Mouse (Mus musculus) cerebellum, postnatal 25 days (tissue): Measurements from ENCODE around the gene Hgf.

Source experiments
- DNase-seq, 2 experiments: peaks; one replicate each; pipeline ENCODE4 v3.0.0; 2021; ENCODE audit warnings: mixed read lengths in 2 of 2

Gene Hgf

DNA sequence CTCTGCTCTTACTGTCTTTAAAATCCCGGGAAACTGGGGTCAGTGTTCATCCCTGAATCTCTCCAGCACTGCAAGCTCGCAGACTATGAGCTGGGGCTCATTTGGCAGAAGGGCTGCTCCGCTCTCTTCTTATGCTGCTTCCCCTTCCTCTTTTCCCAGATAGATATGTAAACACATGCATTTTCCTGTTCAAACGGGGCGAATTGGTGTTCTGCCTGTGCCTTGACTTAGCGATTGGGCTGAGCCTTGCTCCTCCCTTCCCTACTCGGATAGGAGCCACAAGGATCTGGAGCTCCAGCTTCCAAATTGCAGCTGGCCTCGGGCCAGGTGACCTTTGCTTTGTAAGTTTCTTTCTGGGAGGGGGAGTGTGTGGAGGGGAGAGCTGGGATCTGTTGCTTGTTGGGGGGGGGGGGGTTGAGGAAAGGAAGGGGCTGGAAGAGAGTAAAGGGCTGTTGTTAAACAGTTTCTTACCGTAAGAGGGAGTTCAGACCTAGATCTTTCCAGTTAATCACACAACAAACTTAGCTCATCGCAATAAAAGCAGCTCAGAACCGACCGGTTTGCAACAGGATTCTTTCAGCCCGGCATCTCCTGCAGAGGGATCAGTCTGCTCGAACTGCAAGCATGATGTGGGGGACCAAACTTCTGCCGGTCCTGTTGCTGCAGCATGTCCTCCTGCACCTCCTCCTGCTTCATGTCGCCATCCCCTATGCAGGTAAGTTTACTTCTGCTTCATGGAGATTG lies at the start of gene Hgf:
Gene Hgf (plus strand): TSS at position 192 of the 744 bp plus-strand sequence.
- peak; percentile 9 to 26 for DNase-seq

DNA sequence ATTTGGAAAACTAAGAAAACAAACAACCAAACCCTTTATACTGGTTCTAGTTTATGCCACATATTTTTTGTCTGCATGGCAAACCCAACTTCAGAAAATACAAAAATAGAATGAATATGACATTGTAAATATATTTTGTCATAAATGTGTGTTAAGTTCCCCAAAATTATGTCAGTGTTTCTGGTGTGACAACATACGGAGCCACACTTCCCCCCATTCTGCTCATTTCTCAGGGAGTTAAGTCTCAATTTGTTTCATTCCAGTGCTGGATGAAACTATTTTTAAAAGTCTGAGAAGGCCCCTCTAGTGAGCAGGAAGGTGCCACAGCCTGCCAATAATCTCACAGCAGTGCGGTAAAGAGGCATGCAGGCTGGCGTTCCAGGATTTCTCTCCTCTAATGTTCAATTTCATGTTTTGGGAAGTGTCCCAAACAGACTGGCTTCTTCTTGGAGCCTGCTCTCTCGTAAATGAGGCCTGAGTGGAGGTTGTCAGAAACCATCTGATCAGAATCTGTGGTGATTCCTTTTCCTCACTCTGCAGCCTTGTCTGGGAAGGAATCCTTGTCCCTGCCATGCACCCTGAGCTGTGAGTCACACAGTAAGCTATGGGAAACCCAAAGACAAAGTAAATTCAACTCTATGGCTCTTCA lies 46.5 kb upstream of the Hgf start:
- DNase-seq, result no peak

- DNase-seq, result no peak
Measured at GRCm38 (mm10) chr5:16531619-16532277, 21.5 kb upstream of the Hgf start.

DNA sequence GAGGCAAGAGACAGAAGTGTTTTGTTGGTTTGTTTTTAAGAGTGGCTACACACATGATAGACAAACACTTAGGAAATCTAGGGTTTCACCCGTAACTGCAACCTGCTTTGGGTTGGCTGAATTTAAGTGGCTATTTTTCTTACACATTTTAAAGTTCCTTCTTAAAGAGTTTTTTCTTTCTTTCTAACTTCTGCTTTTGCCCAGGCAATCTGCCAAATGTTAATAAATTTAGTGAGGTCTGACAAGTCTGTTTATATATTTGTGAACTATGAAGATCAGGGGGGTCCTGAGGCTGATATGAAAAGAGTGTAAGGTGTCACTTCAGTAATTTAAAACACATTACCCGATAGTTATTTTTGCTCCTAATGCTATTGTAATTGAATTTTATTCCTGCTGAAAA lies 15.2 kb upstream of the Hgf start:
- no peak for DNase-seq

- no peak for DNase-seq
Measured at GRCm38 (mm10) chr5:16541561-16542116, 11.7 kb upstream of the Hgf start.

- no peak for DNase-seq
Measured at GRCm38 (mm10) chr5:16547490-16547889, 5.8 kb upstream of the Hgf start.

DNA sequence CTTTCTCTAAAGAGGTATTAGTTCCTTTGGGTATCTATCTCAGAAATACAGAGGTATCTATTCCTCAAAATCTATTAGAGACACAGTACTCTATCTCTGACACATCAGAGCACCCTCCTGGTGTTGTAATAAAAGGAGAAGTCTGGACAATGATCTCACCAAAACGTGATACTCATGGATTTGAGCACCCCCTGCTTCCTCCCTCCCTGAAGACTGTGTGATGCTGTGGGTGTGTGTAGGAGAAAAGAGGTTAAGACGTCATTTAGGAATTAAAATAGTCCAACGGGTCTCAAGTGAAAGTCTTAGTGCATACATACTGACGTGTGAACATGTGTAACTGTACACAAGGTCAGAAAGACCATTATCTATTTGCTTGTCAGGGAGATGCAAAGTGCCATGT lies 648 bp upstream of the Hgf start:
- no peak for DNase-seq

DNA sequence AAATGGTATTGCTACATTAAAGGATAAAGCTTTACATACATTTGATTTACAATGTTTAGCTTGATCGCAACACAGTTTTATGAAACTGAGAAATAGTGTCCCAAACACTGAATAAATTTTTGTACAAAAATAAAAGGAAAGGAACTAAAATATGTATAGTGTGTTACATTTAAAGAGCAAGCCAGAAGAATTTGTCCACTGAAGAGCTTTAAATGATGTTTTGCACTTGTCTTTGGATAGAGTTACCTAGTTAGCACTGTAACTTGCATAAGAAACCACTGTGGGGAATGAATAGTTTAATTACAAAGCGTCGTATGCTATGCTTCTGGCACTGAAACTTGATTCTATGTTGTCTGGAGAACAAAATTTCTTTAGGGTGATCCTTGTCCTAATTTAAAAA lies 7.0 kb downstream of the Hgf start:
- DNase-seq, result no peak

GRCm38 (mm10) chr5:16568997-16569396 lies 15.7 kb downstream of the Hgf start:
- no peak for DNase-seq

GRCm38 (mm10) chr5:16577882-16578742 lies 24.8 kb downstream of the Hgf start:
- no peak for DNase-seq

GRCm38 (mm10) chr5:16595699-16596098 lies 42.4 kb downstream of the Hgf start:
- DNase-seq, result no peak

GRCm38 (mm10) chr5:16597996-16598395 lies 44.7 kb downstream of the Hgf start:
- DNase-seq, result no peak

GRCm38 (mm10) chr5:16601463-16601862 lies 48.2 kb downstream of the Hgf start:
- DNase-seq, result no peak

GRCm38 (mm10) chr5:16632996-16633395 lies 79.7 kb downstream of the Hgf start:
- DNase-seq, result no peak

- DNase-seq, result no peak
Measured at GRCm38 (mm10) chr5:16646417-16646816, 93.1 kb downstream of the Hgf start.

- no peak for DNase-seq
Measured at GRCm38 (mm10) chr5:16647701-16648100, 94.4 kb downstream of the Hgf start.

- DNase-seq, result no peak
Measured at GRCm38 (mm10) chr5:16650240-16650639, 96.9 kb downstream of the Hgf start.

- DNase-seq, result no peak
Measured at GRCm38 (mm10) chr5:16654022-16654421, 100.7 kb downstream of the Hgf start.
